ENCODE assay signal across 8 mouse cellular contexts in the genomic region with DNA sequence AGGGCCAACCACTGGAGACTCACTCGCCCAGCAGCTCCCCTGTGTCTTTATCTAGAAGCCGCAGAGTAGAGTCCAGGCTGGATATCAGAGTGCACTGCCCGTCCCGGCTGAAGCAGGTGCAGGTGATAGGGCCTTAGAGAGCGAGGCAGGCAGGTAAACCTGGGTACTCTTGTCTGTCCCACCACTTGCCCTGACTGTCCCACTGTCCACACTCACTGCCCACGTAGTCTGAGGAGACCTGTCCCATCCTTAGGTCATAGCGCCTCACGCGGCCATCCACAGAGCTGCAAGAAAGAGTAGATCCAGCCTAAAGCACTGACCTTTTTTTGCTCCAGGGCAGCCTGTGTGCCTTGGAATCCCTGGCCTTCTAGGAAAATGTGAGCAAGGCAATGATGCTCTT. TPM values are rescaled to one million over a fixed set of nuclear protein-coding genes. Genes with fewer than 3 reads are reported as not detected.
DNase-seq lines count a peak whose midpoint lies in the region; ATAC-seq and TF ChIP-seq lines count a peak whose summit lies in the region.

No protein-coding gene starts in this region.

- no peaks in the 10 kb centered on the region for H3K27me3 ChIP-seq in testis, adult 2 months (ENCODE audit: control insufficient read depth, insufficient read depth, low read length)

- peaks cover 1% of the 10 kb centered on the region; the same call in 1 of the 2 replicates for H3K36me3 ChIP-seq in testis, adult 2 months (ENCODE audit: control insufficient read depth, insufficient read depth, low read length)

- DNase-seq in heart, adult 18-20 months, result peak; percentile 31 to 63
- no peak for DNase-seq in heart, adult 9 months (ENCODE audit: low spot score in 2 of 2)
- no peak for DNase-seq in testis, postnatal 14 days (ENCODE audit: low spot score)
- DNase-seq in heart, postnatal 10 days, result peak; percentile 46 to 65
- peak; percentile 71 for DNase-seq in lung, postnatal 10 days
- DNase-seq in layer of hippocampus, postnatal 36 days, result no peak

- peak; percentile 31; the same call in 1 of the 2 replicates for TF ChIP-seq CTCF in testis, adult 2 months (IDR thresholded peaks at IDR 0.05; ENCODE audit: control insufficient read depth, insufficient read depth, insufficient replicate concordance, low read depth, low read length)

- ATAC-seq in CD4-positive, CD25-positive, alpha-beta regulatory T cell, adult 4 months, result no peak

- H3K4me1 ChIP-seq in testis, adult 2 months (ENCODE audit: control insufficient read depth, insufficient read depth, low read length), result peaks cover 10% of the 10 kb centered on the region

- no peak overlapping the region for H3K27ac ChIP-seq in testis, adult 2 months (ENCODE audit: control insufficient read depth, insufficient read depth, low read depth, low read length)

- H3K4me3 ChIP-seq in testis, adult 2 months (ENCODE audit: control insufficient read depth, low read depth, low read length), result no peak overlapping the region

- intact Hi-C loops in heart, postnatal 10 days (cut with DNase I), result loop anchor here (5.0 kb wide), 1 partner anchor 196 kb away; no protein-coding TSS in a partner anchor

- no peak for TF ChIP-seq POLR2A in testis, adult 2 months (IDR thresholded peaks at IDR 0.05; ENCODE audit: control insufficient read depth, low read depth, low read length)

RNA-seq across cellular contexts. Expression of a gene that starts 4.4 kb away (rescaled TPM):
- 10 to 100 TPM; 36.5 to 36.6 TPM for total RNA-seq in heart, adult 18-20 months (2021)
- 20.0 and 22.2 TPM in 2 replicates for polyA plus RNA-seq in testis, adult 2 months (2012; rRNA removed)
- total RNA-seq in heart, postnatal 10 days (2021), result 10 to 100 TPM; 28.0 to 29.5 TPM
- 10 to 100 TPM; 42.7 to 45.0 TPM for polyA plus RNA-seq in CD4-positive, CD25-positive, alpha-beta regulatory T cell, adult 4 months (2017; shearing (Covaris generic))
- 10 to 100 TPM; 52.1 to 60.6 TPM for total RNA-seq in layer of hippocampus, postnatal 36 days (2021)

RNA-seq across cellular contexts. Expression of a gene that starts 4.5 kb away (rescaled TPM):
- total RNA-seq in heart, adult 18-20 months (2021), result 10 to 100 TPM; 42.1 to 47.3 TPM
- polyA plus RNA-seq in testis, adult 2 months (2012; rRNA removed), result 32.1 and 32.6 TPM in 2 replicates
- total RNA-seq in heart, postnatal 10 days (2021), result 10 to 100 TPM; 48.5 to 51.6 TPM
- polyA plus RNA-seq in CD4-positive, CD25-positive, alpha-beta regulatory T cell, adult 4 months (2017; shearing (Covaris generic)), result 100 to 1,000 TPM; 130 to 136 TPM
- 10 to 100 TPM; 55.0 to 65.7 TPM for total RNA-seq in layer of hippocampus, postnatal 36 days (2021)

RNA-seq across cellular contexts. Expression of a gene that starts 5.1 kb away (rescaled TPM):
- total RNA-seq in heart, adult 18-20 months (2021), result 10 to 100 TPM; 28.7 to 34.6 TPM
- 21.1 and 21.4 TPM in 2 replicates for polyA plus RNA-seq in testis, adult 2 months (2012; rRNA removed)
- total RNA-seq in heart, postnatal 10 days (2021), result 10 to 100 TPM; 27.4 to 27.7 TPM
- polyA plus RNA-seq in CD4-positive, CD25-positive, alpha-beta regulatory T cell, adult 4 months (2017; shearing (Covaris generic)), result 10 to 100 TPM; 41.0 to 56.0 TPM
- total RNA-seq in layer of hippocampus, postnatal 36 days (2021), result 10 to 100 TPM; 26.1 to 28.4 TPM

RNA-seq across cellular contexts. Expression of a gene that starts 7.1 kb away (rescaled TPM):
- 10 to 100 TPM; 27.6 to 27.7 TPM for total RNA-seq in heart, adult 18-20 months (2021)
- polyA plus RNA-seq in testis, adult 2 months (2012; rRNA removed), result 19.3 and 19.6 TPM in 2 replicates
- total RNA-seq in heart, postnatal 10 days (2021), result 10 to 100 TPM; 32.5 to 34.6 TPM
- polyA plus RNA-seq in CD4-positive, CD25-positive, alpha-beta regulatory T cell, adult 4 months (2017; shearing (Covaris generic)), result 100 to 1,000 TPM in 1 of 2 experiments, 10 to 100 TPM in 1; 98.3 to 117 TPM
- 10 to 100 TPM; 30.5 to 36.8 TPM for total RNA-seq in layer of hippocampus, postnatal 36 days (2021)

RNA-seq across cellular contexts. Expression of a gene that starts 8.2 kb away (rescaled TPM):
- total RNA-seq in heart, adult 18-20 months (2021), result not detected
- not detected in 2 replicates for polyA plus RNA-seq in testis, adult 2 months (2012; rRNA removed)
- total RNA-seq in heart, postnatal 10 days (2021), result not detected
- polyA plus RNA-seq in CD4-positive, CD25-positive, alpha-beta regulatory T cell, adult 4 months (2017; shearing (Covaris generic)), result 1 to 10 TPM; 1.1 to 3.6 TPM
- not detected for total RNA-seq in layer of hippocampus, postnatal 36 days (2021)

Comparison
In these comparisons a context has a peak if more than half of its experiments do, and no peak if none do; other contexts are left out.
1. DNase-seq: peak in heart, adult 18-20 months (2 of 2), heart, postnatal 10 days (2 of 2) and lung, postnatal 10 days (single experiment); none in heart, adult 9 months (0 of 2), testis, postnatal 14 days (single experiment) and layer of hippocampus, postnatal 36 days (0 of 2).